Mouse (Mus musculus): ENCODE measurements at regions not wholly inside any gene's neighbourhood (a gene's known extent, or its start where the extent isn't known, plus 50 kb on each side); places are given as distances from the start of the nearest gene placed in this dataset.
A peak's percentile ranks its signal among the peaks of the same experiment; 100 is the strongest.

DNA sequence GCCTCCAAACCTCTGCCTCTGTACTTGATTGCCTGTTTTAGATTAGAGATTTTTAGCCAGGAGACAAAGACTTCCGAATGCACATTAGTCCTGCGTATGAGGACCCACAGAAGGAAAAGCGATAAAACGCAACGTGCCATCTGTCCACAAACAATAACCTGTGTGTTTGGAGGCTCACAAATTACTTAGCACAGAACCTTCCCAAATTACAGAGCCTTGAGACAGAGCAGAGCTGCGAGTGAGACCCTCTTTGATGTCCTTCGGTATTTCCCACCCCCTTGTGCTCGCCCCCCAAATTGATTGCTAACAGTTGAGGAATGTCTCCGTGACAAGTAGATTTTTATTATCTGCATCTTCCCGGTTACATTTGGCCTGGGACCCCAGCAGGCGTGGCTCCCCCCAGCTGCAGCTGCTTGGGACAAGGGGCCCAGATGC lies 435.4 kb downstream of the Zfp536 start:
- Histone ChIP-seq H3K9me3 (ENCODE audit: control insufficient read depth, low read length) (no peaks in the 10 kb centered on the region), H3K27me3 (ENCODE audit: control insufficient read depth, insufficient read depth, low read length) (no peaks in the 10 kb centered on the region), H3K4me2 (ENCODE audit: low read depth, severe bottlenecking) (peak overlapping the region; percentile 62), H3K4me3 (ENCODE audit: low read depth, low read length) (no peak overlapping the region), H3K9ac (ENCODE audit: low read length) (no peak overlapping the region), H3K36me3 (ENCODE audit: control insufficient read depth, insufficient read depth, low read length) (no peaks in the 10 kb centered on the region), H3K4me1 (ENCODE audit: control insufficient read depth, insufficient read depth, low read length) (peaks cover 34% of the 10 kb centered on the region), H3K27ac (replicated peaks; ENCODE audit: low read depth, low read length) (peak overlapping the region; percentile 85)
- DNase-seq (ENCODE audit: low spot score) = peak; percentile 71
- peak; percentile 69; the same call in 1 of the 2 replicates for ATAC-seq (ENCODE audit: insufficient number of reproducible peaks, low FRiP score, low TSS enrichment, low read depth)
- WGBS = 2% methylated on average over 11 of the region's 11 CpGs

DNA sequence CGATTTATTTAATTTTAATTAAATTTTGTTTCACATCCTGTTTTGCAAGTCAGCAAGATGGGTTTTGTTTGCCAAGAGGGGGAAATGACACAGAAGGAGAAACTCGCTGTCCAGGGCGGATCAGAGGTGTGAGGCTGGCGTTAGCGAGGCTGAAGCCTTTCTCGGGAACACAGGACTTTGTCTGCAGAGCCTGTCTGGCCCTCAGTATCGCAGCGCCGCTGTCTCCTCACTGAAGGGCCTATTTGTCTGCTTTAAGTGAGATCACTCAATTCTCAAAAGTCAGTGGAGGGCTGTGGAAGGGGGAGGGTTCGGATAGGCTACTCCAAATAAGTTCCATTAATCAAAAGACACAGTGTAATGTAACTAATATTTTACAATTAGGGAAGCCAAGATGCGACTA lies 430.8 kb downstream of the Zfp536 start:
- WGBS = 12% methylated on average over 11 of the region's 11 CpGs

DNA sequence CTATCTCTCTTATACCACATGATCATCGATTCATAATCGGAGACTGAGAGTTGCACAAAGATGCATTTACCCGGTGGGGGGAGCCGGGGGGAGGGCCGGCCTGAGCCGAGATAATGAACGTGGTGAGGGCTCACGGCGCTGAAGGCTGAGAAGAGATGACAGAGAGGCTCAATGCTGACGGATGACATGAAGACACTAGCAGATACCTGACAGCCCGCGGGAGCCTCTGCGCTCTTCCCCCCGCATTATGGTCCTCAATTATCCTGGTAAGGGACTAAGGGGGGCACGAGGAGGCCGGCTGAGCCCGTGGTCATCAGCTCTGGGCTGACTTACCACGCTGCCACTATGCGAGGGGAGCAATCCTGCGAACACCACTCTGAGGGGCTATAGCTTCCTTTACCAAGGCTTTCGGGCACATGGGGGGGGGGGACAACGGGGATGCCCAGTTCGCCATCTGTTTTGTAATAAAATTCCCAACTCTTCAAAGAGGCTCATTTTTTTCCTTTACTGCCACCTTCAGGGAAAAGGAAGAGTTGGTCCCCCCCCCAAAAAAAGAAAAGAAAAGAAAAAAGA lies 430.3 kb downstream of the Zfp536 start:
- H3K27ac ChIP-seq (replicated peaks; ENCODE audit: low read depth, low read length) = no peak overlapping the region
- no peaks in the 10 kb centered on the region for H3K36me3 ChIP-seq (ENCODE audit: control insufficient read depth, insufficient read depth, low read length)
- no peaks in the 10 kb centered on the region for H3K27me3 ChIP-seq (ENCODE audit: control insufficient read depth, insufficient read depth, low read length)
- peak overlapping the region; percentile 45 for H3K9ac ChIP-seq (ENCODE audit: low read length)
- ATAC-seq (ENCODE audit: insufficient number of reproducible peaks, low FRiP score, low TSS enrichment, low read depth) (no peak), DNase-seq (ENCODE audit: low spot score) (peak; percentile 53)
- H3K4me2 ChIP-seq (ENCODE audit: low read depth, severe bottlenecking) = peak overlapping the region; percentile 67
- peak overlapping the region; percentile 24 for H3K4me3 ChIP-seq (ENCODE audit: low read depth, low read length)
- WGBS = 21% methylated on average over 23 of the region's 23 CpGs
- peaks cover 16% of the 10 kb centered on the region; the same call in 1 of the 2 replicates for H3K4me1 ChIP-seq (ENCODE audit: control insufficient read depth, insufficient read depth, low read length)
- no peaks in the 10 kb centered on the region for H3K9me3 ChIP-seq (ENCODE audit: control insufficient read depth, low read length)

More for the DNA sequence above, 430.8 kb downstream of the Zfp536 start:
- no peak for DNase-seq (ENCODE audit: low spot score)
- no peak overlapping the region; the same call in 1 of the 2 replicates for H3K9ac ChIP-seq (ENCODE audit: low read length)
- no peaks in the 10 kb centered on the region for H3K9me3 ChIP-seq (ENCODE audit: control insufficient read depth, low read length)
- H3K4me1 ChIP-seq (ENCODE audit: control insufficient read depth, insufficient read depth, low read length) = peaks cover 16% of the 10 kb centered on the region
- ATAC-seq (ENCODE audit: insufficient number of reproducible peaks, low FRiP score, low TSS enrichment, low read depth) = no peak
- H3K27ac ChIP-seq (replicated peaks; ENCODE audit: low read depth, low read length) = no peak overlapping the region
- no peaks in the 10 kb centered on the region for H3K27me3 ChIP-seq (ENCODE audit: control insufficient read depth, insufficient read depth, low read length)
- peak overlapping the region; percentile 67 for H3K4me2 ChIP-seq (ENCODE audit: low read depth, severe bottlenecking)
- H3K36me3 ChIP-seq (ENCODE audit: control insufficient read depth, insufficient read depth, low read length) = no peaks in the 10 kb centered on the region
- H3K4me3 ChIP-seq (ENCODE audit: low read depth, low read length) = peak overlapping the region; percentile 24

GRCm38 (mm10) chr7:37343691-37344233 lies 429.7 kb downstream of the Zfp536 start:
- peaks cover 12% of the 10 kb centered on the region; the same call in 1 of the 2 replicates for H3K4me1 ChIP-seq (ENCODE audit: control insufficient read depth, insufficient read depth, low read length)
- ATAC-seq (ENCODE audit: insufficient number of reproducible peaks, low FRiP score, low TSS enrichment, low read depth) (no peak), DNase-seq (ENCODE audit: low spot score) (no peak)
- no peaks in the 10 kb centered on the region for H3K36me3 ChIP-seq (ENCODE audit: control insufficient read depth, insufficient read depth, low read length)
- H3K27ac ChIP-seq (replicated peaks; ENCODE audit: low read depth, low read length) = no peak overlapping the region
- H3K4me2 ChIP-seq (ENCODE audit: low read depth, severe bottlenecking) = peak overlapping the region; percentile 67
- H3K27me3 ChIP-seq (ENCODE audit: control insufficient read depth, insufficient read depth, low read length) = no peaks in the 10 kb centered on the region
- WGBS = 32% methylated on average over 18 of the region's 18 CpGs
- H3K9me3 ChIP-seq (ENCODE audit: control insufficient read depth, low read length) = no peaks in the 10 kb centered on the region
- H3K9ac ChIP-seq (ENCODE audit: low read length) = peak overlapping the region; percentile 45; the same call in 1 of the 2 replicates
- no peak overlapping the region for H3K4me3 ChIP-seq (ENCODE audit: low read depth, low read length)

- Histone ChIP-seq H3K27ac (replicated peaks; ENCODE audit: low read depth, low read length) (no peak overlapping the region), H3K27me3 (ENCODE audit: control insufficient read depth, insufficient read depth, low read length) (no peaks in the 10 kb centered on the region), H3K36me3 (ENCODE audit: control insufficient read depth, insufficient read depth, low read length) (no peaks in the 10 kb centered on the region), H3K4me1 (ENCODE audit: control insufficient read depth, insufficient read depth, low read length) (peaks cover 9% of the 10 kb centered on the region; the same call in 1 of the 2 replicates), H3K4me3 (ENCODE audit: low read depth, low read length) (no peak overlapping the region), H3K9ac (ENCODE audit: low read length) (no peak overlapping the region), H3K9me3 (ENCODE audit: control insufficient read depth, low read length) (no peaks in the 10 kb centered on the region), H3K4me2 (ENCODE audit: low read depth, severe bottlenecking) (no peak overlapping the region)
- DNase-seq (ENCODE audit: low spot score) = peak; percentile 88
- WGBS = 2% methylated on average over 10 of the region's 10 CpGs
- no peak for ATAC-seq (ENCODE audit: insufficient number of reproducible peaks, low FRiP score, low TSS enrichment, low read depth)
Measured at GRCm38 (mm10) chr7:37346041-37346440, 427.4 kb downstream of the Zfp536 start.

DNA sequence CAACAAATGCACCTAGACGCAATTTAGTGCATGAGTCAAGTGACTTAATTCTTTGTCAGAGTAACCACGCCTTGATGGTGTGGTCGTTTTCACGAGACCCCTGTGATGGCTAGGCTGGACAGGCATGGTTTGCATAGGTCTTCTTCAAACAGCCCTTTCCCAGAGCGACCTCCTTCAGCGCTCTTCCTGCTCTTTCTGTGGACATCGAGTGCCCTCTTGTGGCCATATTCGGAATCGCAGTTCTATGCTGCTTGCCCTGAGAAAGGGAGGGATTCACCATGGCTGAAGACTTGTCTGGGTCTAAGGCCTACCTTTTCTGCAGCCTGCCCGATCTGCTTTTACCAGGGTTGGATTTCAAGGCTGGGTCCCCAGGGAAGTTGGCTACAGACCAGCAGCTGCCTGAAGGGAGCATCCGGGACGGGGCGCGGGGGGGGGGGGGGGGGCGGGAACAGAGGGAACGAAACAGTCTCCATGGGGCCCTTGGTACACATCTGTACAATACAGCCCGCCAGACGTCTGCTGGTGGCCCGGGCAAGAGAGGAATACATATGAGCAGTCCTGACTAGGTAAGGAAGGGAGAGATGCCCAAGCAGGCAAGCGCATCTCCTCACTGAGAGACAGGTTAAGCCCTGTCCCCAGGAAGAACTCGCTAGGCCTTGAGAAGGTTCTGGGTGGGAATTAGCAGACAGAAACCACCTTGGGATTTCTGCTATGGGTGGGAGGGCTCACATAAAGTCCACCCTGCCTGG lies 415.6 kb downstream of the Zfp536 start:
- peaks cover 3% of the 10 kb centered on the region for H3K4me1 ChIP-seq (ENCODE audit: control insufficient read depth, insufficient read depth, low read length)
- 27% methylated on average over 18 of the region's 21 CpGs for WGBS
- no peak overlapping the region; the same call in 1 of the 2 replicates for H3K4me3 ChIP-seq (ENCODE audit: low read depth, low read length)
- peak overlapping the region; percentile 47; the same call in 1 of the 2 replicates for H3K9ac ChIP-seq (ENCODE audit: low read length)
- no peaks in the 10 kb centered on the region for H3K36me3 ChIP-seq (ENCODE audit: control insufficient read depth, insufficient read depth, low read length)
- peak; percentile 98 for DNase-seq (ENCODE audit: low spot score)
- no peaks in the 10 kb centered on the region for H3K27me3 ChIP-seq (ENCODE audit: control insufficient read depth, insufficient read depth, low read length)
- ATAC-seq (ENCODE audit: insufficient number of reproducible peaks, low FRiP score, low TSS enrichment, low read depth) = peak; percentile 51; the same call in 1 of the 2 replicates
- no peak overlapping the region for H3K4me2 ChIP-seq (ENCODE audit: low read depth, severe bottlenecking)
- H3K9me3 ChIP-seq (ENCODE audit: control insufficient read depth, low read length) = no peaks in the 10 kb centered on the region
- no peak overlapping the region for H3K27ac ChIP-seq (replicated peaks; ENCODE audit: low read depth, low read length)

DNA sequence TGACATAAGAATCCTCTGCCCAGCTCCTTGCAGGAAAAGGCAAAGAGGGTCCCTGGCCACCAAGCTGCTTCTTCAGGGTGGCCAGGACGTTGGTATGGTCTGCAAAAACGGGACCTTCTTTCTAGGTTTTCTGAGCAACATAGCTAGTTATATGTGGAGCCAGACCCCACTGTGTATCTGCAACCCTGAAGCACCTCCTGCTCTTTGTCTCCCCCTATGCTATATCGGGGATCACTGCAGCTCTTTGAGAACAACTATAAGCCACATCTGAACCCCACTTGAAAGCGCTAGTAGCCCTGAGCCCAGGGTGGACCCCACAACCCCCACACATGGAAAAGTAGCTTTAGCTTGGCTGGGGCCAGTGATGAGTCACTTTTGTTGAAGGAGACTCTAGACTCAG lies 414.9 kb downstream of the Zfp536 start:
- DNase-seq (ENCODE audit: low spot score) = no peak
- H3K27me3 ChIP-seq (ENCODE audit: control insufficient read depth, insufficient read depth, low read length) = no peaks in the 10 kb centered on the region
- no peak overlapping the region for H3K27ac ChIP-seq (replicated peaks; ENCODE audit: low read depth, low read length)
- H3K36me3 ChIP-seq (ENCODE audit: control insufficient read depth, insufficient read depth, low read length) = no peaks in the 10 kb centered on the region
- H3K4me3 ChIP-seq (ENCODE audit: low read depth, low read length) = no peak overlapping the region
- no peak overlapping the region for H3K9ac ChIP-seq (ENCODE audit: low read length)
- peaks cover 10% of the 10 kb centered on the region for H3K4me1 ChIP-seq (ENCODE audit: control insufficient read depth, insufficient read depth, low read length)
- H3K4me2 ChIP-seq (ENCODE audit: low read depth, severe bottlenecking) = no peak overlapping the region
- WGBS = 64% methylated on average over 4 of the region's 4 CpGs
- ATAC-seq (ENCODE audit: insufficient number of reproducible peaks, low FRiP score, low TSS enrichment, low read depth) = no peak
- no peaks in the 10 kb centered on the region for H3K9me3 ChIP-seq (ENCODE audit: control insufficient read depth, low read length)

DNA sequence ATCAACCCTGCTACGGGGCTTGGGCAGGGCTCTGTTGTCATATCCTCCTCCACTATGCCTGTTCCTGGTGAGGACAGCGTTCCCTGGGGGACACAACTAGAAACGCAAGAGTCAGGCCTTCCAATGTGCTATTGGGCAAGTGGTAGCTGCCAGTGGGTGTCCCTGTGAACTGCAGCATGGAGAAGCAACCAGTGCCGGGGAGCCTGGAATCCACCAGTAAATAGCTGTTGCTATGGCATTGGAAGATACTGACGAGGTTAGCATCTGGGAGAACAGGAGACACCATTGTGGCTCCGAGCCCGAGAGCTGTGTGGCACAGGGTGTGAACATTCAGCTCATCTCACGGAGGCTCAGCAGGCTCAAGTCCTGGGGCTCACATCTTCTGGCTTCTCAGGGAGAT lies 414.0 kb downstream of the Zfp536 start:
- no peaks in the 10 kb centered on the region for H3K9me3 ChIP-seq (ENCODE audit: control insufficient read depth, low read length)
- H3K4me2 ChIP-seq (ENCODE audit: low read depth, severe bottlenecking) = no peak overlapping the region
- no peaks in the 10 kb centered on the region for H3K27me3 ChIP-seq (ENCODE audit: control insufficient read depth, insufficient read depth, low read length)
- 85% methylated on average over 8 of the region's 8 CpGs for WGBS
- H3K27ac ChIP-seq (replicated peaks; ENCODE audit: low read depth, low read length) = no peak overlapping the region
- no peak overlapping the region for H3K9ac ChIP-seq (ENCODE audit: low read length)
- ATAC-seq (ENCODE audit: insufficient number of reproducible peaks, low FRiP score, low TSS enrichment, low read depth) (no peak), DNase-seq (ENCODE audit: low spot score) (no peak)
- peaks cover 10% of the 10 kb centered on the region for H3K4me1 ChIP-seq (ENCODE audit: control insufficient read depth, insufficient read depth, low read length)
- H3K36me3 ChIP-seq (ENCODE audit: control insufficient read depth, insufficient read depth, low read length) = no peaks in the 10 kb centered on the region
- H3K4me3 ChIP-seq (ENCODE audit: low read depth, low read length) = no peak overlapping the region
